Mouse (Mus musculus) kidney, postnatal 4 days (tissue): ENCODE measurements around the gene Stpg1.
A peak's percentile ranks its signal among the peaks of the same experiment; 100 is the strongest.

Source experiments
- DNase-seq, 2 experiments: peaks; one replicate each; pipeline ENCODE4 v3.0.0; 2021; ENCODE audit warnings: mixed read lengths in 2 of 2

Gene Stpg1

DNA sequence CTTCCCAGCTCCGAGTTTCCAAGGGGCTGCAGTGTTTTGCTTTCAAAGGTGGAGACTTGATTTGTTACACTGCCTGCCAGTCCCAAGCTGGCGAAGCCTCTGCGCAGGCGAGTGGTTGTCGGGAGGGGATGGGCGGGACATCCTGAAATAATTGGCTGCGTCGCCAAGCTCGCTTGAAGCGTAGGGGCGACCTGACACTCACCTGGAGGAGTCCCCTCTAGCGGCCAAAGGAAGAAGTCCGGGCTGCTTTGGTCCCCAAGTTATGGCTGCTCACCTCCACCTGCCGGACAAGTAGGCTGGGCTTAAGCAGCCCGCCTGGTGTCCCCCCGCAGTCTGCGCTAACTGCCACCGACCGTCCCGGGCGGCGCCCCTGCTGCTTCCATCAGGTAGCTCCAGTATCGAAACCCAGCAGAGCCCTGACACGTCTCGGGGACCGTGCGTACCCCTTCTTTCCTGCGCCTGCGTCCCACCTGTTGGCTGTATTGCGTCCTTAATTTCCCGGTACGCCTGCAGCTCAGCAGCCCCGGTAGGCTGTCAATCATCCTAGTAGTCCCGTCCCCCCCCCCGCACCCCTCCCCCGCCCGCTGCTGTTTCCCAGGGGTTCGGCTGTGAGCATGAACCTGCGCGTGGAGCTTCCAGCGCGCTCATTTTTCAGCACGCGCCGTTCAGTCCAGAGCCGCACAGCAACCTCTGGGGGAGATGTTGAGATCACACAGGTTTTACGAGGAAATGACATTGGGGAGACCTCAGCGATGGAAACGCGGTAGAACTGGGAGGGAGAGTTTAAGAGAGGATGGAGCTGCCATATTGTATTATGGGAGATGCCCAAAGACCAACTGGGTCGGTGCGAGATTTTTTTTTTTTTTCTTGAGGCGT lies at the start of gene Stpg1, which contains the start of gene Nipal3:
Stpg1 (plus strand) TSS at position 270 of the 876 bp plus-strand sequence.
Nipal3 (minus strand) TSS at position 518 of the 876 bp plus-strand sequence.
- DNase-seq, result peak; percentile 89 to 94

DNA sequence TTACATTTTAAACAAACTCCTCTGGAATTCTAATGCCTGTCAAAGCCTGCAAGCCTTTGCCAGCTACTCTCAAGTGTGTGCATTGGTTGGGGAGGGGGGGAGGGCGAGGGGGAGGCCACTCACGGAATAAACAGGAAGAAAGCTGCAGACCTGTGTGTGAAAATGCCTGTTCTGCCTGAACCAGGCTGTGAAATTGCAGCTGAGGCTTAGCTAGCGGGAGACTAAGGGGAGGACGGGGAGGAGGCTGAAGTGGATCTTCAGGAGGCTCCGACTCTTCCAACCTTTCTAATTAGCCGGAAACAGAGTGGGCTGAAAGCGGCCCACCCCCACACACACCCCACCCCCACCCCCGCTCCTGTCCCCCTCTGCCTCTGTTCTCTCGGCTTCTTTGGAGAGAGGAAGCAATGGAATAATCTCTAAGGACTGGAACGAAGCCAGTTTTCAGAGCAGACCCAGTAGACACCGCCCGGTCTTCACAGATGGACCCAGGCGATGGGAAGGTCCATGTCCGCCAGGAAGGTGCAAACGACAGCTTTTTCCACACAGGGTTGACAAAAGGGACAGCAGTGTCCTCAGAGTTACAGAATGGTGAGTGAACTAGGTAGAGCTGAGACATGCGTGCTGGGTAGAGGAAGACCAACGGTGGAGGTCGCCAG lies 43.1 kb upstream of the Stpg1 start:
- DNase-seq, result peak in 1 of 2 experiments; percentile 44

DNA sequence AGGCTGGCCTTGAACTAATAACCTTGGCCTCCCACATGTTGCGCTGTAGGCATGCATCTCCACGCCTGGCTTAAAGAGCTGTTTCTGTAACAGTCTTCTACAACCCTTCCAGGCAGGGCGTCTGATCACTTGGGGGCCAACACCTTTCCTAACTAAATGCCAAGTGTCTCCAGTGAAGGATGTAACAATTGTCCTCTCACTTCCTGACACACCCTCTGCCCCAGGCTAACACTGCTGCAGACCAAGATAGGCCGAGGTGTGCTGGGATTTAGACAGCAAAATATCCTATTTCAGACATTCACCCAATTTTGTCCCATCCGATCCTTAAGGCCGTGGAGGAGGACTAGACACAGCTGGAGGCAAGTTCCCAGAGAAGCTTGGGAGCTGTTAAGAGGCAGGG lies 41.4 kb upstream of the Stpg1 start:
- peak in 1 of 2 experiments; percentile 38 for DNase-seq

DNA sequence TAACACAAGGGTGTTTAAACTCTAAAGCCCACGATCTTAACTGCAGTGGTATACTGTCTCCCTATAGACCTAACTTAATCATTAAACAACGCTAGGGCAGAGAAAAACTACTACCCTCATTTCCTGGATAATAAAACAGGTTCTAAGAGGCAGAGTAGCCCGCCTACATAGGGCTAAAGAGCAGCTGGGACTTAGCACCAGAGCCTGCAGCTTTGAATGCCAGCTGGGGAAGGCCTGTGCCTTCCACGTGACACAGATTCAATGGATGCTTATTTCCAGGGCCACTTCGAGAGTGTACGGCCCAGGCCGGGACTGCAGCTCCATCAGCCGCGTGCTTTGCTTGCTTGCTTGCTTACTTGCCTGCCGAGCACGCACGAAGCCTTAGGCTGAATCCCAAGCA lies 41.0 kb upstream of the Stpg1 start:
- peak; percentile 25 to 51 for DNase-seq

DNA sequence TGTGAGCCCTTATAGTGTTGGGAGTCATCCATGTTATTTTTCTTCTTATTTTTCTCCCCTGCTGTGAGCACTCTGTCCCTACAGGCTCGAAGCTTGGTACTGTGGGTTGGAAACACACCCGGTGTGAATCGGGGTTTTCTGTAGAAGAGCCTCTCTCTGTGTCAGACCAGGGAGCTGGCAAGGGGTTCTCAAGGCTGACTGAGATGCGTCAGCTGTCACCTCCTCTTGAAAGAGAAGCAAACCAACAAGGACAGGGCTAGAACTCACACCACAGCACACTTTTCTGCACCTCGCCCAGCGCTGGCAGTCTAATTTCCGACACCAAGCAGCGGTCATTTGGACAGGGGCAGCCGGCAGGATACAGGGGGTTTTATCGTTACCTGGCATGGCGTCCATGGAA lies 31.2 kb upstream of the Stpg1 start:
- no peak for DNase-seq

DNA sequence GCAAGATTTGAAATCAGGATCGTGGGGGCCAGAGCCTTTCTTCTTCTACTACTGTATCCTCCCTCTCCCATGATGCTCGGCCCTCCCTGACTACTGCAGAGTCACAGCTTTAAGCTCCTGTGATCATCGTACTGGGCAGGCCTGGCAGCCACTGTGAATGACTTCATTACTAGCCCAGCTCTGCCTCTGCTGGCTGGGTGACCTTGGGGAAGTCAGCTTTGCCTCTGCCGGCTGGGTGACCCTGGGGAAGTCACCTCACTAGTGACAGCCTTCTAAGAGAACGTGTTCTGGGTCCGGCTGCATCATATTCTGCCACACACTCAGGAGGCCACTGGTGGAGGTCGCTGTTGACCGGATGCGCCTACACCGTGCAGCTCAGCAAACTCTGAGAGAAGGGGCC lies 16.7 kb upstream of the Stpg1 start:
- no peak for DNase-seq

DNA sequence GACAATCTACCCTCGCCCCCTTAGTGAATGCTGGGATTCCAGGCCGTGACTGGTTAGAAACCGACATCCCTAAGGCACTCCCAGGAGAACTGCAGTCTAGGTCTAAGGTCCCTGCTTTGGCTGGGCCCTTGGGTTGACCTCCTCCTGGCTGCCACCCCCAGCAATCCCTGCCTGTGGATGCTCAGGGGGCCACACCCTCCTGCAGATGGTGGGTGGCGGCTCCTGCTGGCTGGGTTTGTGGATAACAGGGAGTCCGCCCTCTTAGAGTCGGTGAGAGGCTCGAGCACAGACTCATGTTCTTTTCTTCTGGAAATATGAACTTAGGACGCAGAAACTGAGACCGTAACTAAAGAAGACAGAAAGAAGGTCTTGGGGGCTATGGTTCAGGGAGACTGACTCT lies 14.2 kb upstream of the Stpg1 start:
- peak in 1 of 2 experiments; percentile 8 for DNase-seq

DNA sequence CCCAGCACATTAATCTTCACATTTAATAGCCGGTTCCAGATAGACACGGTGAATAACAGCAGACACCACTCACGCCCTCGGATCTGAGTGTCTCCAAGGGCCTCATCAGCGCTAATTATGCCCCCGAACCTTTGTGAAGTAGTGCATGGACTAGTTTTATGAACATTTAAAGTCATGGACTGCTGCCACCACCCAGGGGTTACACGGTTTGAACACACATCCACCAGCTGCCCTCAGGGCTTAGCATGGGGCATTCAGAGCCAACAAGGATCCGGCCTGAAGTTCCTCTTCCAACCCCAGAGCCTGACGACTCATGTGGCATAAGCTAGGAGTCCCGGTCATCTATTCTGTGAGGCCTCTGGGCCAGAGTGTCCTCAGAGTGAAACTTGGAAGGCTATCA lies 9.5 kb upstream of the Stpg1 start:
- DNase-seq, result no peak

DNA sequence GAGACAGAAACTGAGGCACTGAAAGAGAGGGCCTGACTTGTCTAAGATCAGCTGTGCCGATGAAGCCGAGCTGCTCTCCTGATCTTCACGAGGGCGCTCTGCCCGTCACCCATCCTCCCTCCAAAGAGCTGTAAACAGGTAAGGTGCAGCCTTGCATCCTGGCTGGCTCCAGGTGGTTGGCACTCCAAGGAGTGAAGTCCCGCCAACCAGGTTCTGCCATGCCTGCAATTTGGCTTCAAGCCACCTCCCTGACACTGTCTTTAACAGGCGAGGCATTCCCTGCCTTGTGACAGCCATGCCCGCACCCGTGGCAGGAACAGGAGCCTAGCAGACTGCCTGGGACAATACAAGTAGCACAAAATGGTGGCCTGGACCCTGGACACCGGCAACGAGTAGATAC lies 8.2 kb upstream of the Stpg1 start:
- DNase-seq, result peak in 1 of 2 experiments; percentile 25

DNA sequence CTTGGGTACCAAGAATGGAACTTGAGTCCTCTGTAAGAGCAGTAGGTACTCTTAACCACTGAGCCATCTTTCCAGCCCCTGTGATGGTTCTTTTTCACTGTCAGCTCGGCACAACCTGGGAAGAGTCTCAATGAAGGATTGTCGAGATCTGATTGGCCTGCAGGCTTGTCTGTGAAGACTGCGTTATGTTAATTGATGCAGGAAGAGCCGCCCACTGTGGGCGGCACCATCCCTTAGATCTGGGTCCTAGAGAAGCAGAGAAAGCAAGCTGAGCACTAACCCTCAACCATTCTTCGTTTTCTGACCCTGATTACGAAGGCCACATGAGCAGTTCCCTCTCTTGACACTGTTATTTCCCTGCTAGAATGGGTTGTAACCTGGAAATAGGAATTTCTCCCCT lies 5.3 kb upstream of the Stpg1 start:
- no peak for DNase-seq

DNA sequence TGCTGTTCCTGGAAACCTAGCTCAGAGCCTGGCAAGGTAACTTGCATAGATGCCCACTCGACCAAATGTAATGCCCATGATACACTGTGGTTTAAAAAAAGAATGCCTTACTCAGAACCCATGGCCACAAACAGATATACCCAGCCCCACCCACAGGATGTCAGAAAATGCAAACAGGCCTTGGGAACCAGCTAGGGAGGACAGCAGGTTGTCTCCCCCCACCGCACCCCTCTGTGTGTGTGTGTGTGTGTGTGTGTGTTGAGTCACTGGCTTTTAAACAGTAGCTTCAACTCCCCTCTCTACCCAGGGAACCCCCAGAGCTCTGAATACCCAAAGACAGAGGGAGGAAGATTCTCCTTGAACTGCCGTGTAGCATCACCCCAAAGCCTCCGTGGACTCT lies 1.3 kb upstream of the Stpg1 start:
- no peak for DNase-seq

DNA sequence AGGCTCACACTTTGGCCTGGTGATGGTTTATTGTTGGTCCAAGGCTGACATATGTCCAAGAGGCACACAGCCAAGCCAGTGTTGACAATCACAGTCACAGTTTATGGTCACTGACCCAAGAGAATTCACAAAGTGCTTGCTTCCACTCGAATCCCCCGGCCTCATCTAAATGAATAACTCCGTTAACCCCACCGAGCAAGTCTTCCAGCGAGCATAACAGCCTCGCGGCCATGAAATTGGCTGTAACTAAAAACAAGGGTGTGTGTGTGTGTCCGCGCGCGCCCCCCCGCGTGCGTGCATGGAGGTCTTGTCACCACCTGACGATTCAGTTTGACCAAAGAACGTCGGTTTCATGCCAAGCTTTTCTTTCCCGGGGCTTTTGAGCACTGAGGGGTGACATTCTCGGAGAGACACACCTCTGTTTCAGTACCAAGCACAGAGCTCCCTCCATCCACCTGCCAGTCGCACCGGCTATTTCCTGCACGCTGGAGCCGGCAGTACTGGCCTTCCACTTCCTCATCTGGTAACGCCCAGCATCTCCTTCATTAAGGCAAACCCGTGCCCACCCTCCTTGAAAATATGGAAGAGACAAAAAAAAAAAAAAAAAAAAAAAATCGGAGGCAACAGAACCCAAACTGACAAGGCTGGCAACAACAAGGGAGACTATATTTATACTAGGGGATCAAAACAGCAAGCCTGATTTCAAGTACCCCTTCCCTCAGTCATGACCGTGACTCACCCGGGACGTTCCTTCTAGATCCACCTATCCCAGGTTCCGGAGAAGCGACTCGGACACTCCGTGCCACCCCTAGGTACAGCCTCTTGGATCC lies 684 bp upstream of the Stpg1 start:
- peak; percentile 57 to 67 for DNase-seq

DNA sequence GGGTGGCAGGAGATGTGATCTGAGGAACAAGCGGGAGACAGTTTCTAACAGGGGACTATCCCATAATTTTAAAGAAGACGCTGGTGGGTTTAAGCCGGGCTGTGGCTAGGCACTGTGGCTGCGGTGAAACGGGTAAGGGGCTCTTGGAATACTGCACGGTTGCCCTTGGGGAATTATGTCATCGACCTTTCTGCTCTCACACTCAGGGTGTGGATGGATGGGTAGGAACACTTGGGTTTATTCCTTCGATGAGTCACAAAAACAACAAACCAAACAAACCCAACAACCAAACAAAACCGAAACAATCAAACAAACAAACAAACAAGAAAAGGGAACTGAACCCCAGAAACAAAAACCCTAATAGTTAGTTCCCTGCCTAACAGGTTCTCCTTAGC lies 804 bp downstream of the Stpg1 start:
- DNase-seq, result no peak

DNA sequence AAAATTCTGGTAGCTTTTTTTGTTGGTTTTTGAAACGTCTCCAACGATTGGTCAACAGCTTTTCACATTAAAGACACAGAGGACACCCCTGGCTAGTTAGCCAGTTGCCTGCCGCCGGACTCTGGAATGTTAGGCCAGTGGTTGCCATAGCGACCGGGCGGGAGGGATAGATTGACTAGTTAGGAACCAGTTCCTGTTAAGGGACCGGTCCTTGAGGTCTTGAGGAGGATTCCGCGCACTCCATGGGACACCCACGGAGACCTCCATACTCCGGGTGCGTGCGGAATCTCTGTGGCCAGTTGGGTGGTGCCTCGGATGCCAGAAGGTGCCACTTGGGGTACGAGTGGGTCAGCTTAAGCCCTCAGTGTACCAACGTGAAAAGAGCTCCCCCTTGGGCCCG lies 1.2 kb downstream of the Stpg1 start:
- DNase-seq, result peak; percentile 86 to 93

DNA sequence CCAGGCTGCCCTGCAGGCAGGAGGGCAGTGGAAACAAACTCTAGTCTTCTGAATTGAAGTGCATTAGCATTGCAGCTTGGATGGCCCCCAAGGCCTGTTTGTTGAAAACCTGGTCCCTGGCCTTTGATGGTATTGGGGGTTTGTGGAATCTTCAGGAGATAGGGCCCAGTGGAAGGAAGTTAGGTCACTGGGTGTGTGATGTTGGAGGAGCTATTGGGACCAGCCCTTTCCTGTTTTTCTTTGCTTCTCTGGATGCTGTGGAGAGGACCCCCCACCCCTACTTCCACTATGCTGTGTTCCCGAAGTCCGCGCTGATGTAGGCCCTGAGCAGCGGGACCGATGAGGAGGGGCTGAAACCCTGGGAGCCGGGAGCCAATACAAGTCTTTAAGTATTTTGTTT lies 3.5 kb downstream of the Stpg1 start:
- DNase-seq, result no peak

DNA sequence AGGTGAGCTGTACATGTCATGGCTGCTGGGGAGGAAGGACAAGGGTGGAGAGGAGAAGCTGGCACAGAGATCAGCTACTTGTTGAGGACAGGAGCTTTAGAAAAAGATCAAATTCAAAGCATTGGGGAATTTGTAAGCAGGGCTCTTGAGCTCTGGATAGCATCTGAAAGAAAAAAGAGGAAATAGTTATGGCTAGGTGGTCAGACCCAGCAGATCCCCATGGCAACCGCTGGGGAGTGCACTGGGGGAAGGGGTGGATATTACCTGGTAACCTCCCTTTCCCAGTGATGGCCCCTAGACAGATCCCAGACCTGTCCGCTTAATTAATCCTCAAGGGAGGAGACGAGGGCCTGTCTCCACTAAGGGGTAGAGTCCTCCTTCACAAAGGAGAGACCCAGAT lies 5.2 kb downstream of the Stpg1 start:
- DNase-seq, result no peak

DNA sequence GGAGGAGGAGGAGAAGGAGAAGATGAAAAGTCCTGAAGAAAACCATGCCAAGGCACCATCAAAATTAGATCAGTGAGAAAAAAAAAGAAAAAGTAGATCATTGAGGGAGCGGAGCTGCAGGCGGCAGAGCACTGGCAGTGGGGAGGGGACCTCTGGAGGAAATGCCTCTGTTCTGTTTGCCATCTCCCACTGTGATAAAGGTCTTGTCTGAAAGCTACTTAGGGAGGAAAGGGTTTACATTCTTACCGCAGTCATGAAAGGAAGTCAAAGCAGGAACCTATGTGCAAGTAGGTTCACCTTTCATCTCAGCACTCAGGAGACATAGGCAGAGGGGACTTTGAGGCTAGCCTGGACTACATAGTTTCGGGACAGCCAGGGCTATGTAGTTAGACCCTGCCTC lies 7.0 kb downstream of the Stpg1 start:
- no peak for DNase-seq

DNA sequence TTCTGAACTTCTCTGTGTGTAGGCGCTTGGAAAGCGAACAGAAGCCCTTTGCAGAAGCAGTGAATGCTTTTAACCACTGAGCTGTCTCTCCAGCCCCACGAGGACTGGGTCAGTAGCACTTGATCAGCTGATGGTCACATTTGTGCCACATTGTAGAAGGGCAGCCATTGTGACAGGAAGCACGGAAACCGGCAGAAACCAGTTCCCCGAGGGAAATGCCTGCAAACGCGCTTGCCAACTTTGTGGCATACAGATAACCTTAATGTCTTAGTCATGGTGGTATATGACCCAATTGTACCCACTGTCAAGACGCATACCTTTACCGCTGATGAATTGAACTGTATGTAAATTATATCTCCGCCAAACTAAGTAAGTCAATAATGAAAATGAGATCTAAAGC lies 11.2 kb downstream of the Stpg1 start:
- DNase-seq, result peak in 1 of 2 experiments; percentile 57

DNA sequence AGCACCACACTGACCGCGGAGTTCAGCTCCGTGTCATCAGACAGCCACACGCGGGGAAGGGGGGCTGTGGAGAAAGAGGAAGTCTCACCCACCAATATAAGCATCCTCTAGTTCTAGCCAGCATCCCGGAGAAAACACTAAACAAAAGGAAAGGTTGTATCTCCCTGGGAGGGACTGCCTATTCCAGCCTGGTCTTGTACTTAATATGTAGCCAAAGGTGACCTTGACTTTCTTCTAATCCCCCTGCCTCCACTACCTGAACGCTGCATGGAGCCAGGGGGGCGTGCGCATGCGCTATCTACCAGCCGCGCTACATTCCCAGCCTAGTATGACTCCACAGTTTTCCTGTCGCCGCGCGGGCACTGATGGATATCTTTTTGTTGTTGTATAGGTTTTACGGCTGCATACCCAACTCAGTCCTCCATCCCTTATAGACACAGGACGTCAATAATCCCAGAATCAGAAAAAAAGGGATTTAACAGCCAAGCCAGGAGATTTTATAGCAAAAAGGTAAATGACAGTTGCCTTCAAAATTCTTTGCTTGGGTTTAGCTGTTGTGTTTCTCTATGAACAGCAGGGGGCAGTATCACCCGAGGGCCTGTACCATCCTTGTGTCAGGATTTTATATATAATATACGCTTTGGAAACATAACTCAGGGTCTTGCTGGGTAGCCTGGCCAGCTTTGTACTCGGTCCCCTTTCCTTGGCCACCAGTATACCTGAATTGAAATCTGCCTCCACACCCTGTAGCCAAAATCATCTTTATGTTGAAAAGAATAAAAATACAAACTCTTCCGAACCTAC lies 13.2 kb downstream of the Stpg1 start:
- DNase-seq, result peak; percentile 66 to 75

DNA sequence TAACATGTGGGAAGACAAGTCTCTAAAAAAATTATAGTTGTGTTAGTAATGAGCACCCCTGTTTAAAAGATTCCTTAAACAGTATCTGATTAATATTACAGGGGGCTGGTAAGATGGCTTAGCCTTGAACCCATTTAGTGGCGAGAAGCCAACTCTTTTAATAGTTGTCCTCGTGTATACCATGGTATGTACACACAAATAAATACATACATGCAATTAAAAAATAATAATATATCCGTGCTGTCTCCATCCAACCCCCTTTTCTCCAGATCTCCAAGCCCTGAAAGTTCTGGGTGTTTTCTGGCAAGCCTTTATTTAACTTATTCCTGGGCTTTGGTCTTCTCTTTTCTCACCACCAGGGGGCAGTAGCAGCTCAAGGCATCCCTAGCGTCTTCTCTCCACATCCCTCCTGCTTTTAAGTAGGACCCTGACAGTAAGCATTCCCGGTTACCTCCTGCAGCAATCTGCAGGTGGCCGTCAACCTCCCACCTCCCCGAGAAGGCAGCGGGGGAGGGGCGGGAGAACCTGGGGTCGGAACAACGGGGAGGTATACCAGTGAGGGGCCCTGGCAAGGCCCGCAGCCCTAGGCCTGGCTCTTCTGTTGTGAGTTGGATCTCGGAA lies 13.9 kb downstream of the Stpg1 start:
- peak; percentile 79 to 85 for DNase-seq

DNA sequence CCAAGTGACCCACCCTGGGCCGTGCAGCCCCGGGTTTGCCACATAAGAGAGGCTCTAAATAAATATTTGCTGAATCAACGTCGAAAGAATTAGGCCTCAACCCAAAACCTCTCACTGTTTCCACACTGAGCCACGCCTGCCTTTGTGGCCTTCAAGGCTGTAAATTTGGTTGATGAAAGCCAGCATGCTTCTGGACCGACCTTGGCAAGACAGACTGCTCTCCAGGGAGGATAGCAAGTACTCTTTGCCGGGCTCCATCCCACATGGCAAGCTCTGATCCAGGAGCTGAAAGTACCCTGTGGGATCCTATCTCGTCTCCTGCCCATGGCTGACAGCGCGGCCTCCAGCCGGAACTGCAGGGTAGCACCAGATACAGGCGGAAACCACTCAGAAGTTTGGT lies 14.9 kb downstream of the Stpg1 start:
- DNase-seq, result no peak

DNA sequence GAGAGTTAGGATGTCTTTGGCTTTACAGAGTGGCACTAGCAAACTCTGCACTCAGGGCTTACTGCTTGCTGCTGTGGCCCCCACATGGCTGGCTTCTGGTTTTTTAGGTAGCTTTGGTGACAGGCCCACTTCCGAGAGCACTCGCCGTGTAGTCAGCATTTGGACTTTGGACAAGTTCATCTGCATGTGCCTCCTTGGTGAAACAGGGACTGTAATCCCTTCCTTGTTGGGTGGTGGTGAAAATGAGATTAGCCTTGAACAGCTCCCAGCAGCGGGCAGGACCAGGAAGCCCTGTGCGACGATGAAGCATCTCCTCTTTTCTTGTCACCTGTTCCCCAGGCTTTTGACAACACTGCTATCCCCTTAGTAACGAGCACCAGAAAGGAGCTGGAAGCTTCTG lies 19.3 kb downstream of the Stpg1 start:
- DNase-seq, result no peak
